Mouse (Mus musculus): ENCODE data around the gene Ankrd44. TPM values are rescaled to one million over a fixed set of nuclear protein-coding genes. Genes with fewer than 3 reads are reported as not detected.

Gene Ankrd44
- polyA plus RNA-seq, 1 experiment from 2014 or later = 11.4 TPM

- Histone ChIP-seq H3K27ac (ENCODE audit: low read length) (no peak overlapping the region), H3K4me2 (ENCODE audit: low read depth, low read length) (no peak overlapping the region), H3K36me3 (ENCODE audit: control insufficient read depth, insufficient read depth) (no peaks in the 10 kb centered on the region), H3K9ac (ENCODE audit: low read length) (no peak overlapping the region), H3K9me3 (replicated peaks; ENCODE audit: control insufficient read depth, low read length) (no peaks in the 10 kb centered on the region), H3K4me1 (ENCODE audit: control insufficient read depth, insufficient read depth, low read length) (peaks cover 8% of the 10 kb centered on the region), H3K4me3 (ENCODE audit: low read length) (no peak overlapping the region), H3K27me3 (ENCODE audit: control insufficient read depth, insufficient read depth, low read length) (no peaks in the 10 kb centered on the region)
- WGBS = 31% methylated on average over 5 of the region's 5 CpGs
- ATAC-seq (replicated peaks; ENCODE audit: extremely low read depth, insufficient read depth, low FRiP score) = no peak; the same call in 1 of the 2 replicates
Observed at GRCm38 (mm10) chr1:54740936-54741335, 185.3 kb downstream of the Ankrd44 start.

- WGBS = 91% methylated on average over 3 of the region's 3 CpGs
- H3K27ac ChIP-seq (ENCODE audit: low read length) = no peak overlapping the region
- ATAC-seq (replicated peaks; ENCODE audit: extremely low read depth, insufficient read depth, low FRiP score) = no peak
- H3K9me3 ChIP-seq (replicated peaks; ENCODE audit: control insufficient read depth, low read length) = no peaks in the 10 kb centered on the region
- peaks cover 8% of the 10 kb centered on the region for H3K4me1 ChIP-seq (ENCODE audit: control insufficient read depth, insufficient read depth, low read length)
- H3K4me2 ChIP-seq (ENCODE audit: low read depth, low read length) = no peak overlapping the region
- no peak overlapping the region for H3K9ac ChIP-seq (ENCODE audit: low read length)
- H3K27me3 ChIP-seq (ENCODE audit: control insufficient read depth, insufficient read depth, low read length) = no peaks in the 10 kb centered on the region
- no peak overlapping the region for H3K4me3 ChIP-seq (ENCODE audit: low read length)
- H3K36me3 ChIP-seq (ENCODE audit: control insufficient read depth, insufficient read depth) = no peaks in the 10 kb centered on the region
Observed at GRCm38 (mm10) chr1:54737472-54737871, 188.7 kb downstream of the Ankrd44 start.

DNA sequence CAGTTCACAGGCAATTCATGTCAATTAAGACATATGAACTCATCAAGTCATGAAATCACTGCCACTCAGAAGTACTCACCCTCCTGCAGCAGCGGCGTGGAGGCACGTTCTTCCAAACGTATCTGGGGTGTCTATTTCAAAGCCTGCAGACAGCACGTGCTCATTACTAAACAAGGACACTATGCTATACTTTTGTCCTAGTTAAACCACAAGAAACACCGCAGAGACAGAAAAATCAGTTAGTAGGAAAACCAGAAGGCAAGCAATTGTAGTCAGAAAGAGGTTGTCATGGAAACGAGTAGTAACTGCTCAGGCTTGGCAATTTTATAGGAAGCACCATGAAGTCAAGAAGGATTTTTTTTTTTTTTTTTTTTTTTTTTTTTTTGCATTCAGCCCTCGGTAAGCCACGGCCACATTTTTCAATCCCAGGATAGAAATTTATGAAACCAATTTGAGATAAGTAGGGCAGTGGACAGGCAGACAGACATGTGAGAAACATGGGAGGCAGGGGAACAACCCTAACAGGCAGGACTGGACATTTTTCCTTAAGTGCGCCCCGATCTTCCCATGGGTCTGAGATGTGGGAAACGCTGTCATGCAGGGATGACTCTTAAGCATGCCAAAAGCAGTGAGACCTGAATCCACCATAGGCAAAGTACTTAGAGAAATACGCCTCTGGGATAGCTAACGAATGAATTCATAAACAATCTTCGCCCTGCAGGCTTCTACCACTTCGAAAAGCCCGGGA is 191.1 kb downstream of the Ankrd44 start:
- no peak overlapping the region for H3K4me3 ChIP-seq (ENCODE audit: low read length)
- no peaks in the 10 kb centered on the region for H3K27me3 ChIP-seq (ENCODE audit: control insufficient read depth, insufficient read depth, low read length)
- H3K4me2 ChIP-seq (ENCODE audit: low read depth, low read length) = no peak overlapping the region
- no peaks in the 10 kb centered on the region for H3K4me1 ChIP-seq (ENCODE audit: control insufficient read depth, insufficient read depth, low read length)
- H3K9ac ChIP-seq (ENCODE audit: low read length) = no peak overlapping the region
- no peak overlapping the region for H3K27ac ChIP-seq (ENCODE audit: low read length)
- ATAC-seq (replicated peaks; ENCODE audit: extremely low read depth, insufficient read depth, low FRiP score) = no peak
- H3K9me3 ChIP-seq (replicated peaks; ENCODE audit: control insufficient read depth, low read length) = no peaks in the 10 kb centered on the region
- no peaks in the 10 kb centered on the region for H3K36me3 ChIP-seq (ENCODE audit: control insufficient read depth, insufficient read depth)
- 74% methylated on average over 17 of the region's 17 CpGs for WGBS

DNA sequence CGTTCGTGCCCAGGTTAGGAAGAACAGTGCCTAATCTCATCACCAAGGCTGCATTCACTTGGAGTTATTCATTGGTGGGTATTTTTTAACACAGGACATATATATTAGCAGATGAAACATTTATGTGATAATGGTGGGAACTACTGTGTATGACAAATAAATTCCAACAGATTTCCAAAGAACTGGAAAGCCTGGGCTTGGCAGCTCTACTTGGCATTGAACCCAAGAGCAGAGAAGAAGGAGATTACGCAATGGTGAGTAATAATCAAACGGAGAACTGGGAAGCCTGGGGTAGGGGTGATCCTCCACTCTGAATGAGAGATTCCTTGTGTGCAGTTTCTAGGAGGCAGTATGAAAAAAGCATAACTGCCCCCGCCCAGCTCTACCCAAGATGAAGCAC is 196.9 kb downstream of the Ankrd44 start:
- H3K4me3 ChIP-seq (ENCODE audit: low read length) = no peak overlapping the region
- no peaks in the 10 kb centered on the region for H3K27me3 ChIP-seq (ENCODE audit: control insufficient read depth, insufficient read depth, low read length)
- H3K9me3 ChIP-seq (replicated peaks; ENCODE audit: control insufficient read depth, low read length) = no peaks in the 10 kb centered on the region
- H3K9ac ChIP-seq (ENCODE audit: low read length) = no peak overlapping the region
- H3K27ac ChIP-seq (ENCODE audit: low read length) = no peak overlapping the region
- H3K4me1 ChIP-seq (ENCODE audit: control insufficient read depth, insufficient read depth, low read length) = no peaks in the 10 kb centered on the region
- 0 out of 2 replicates have a peak, but pooled peaks cover 3% of the 10 kb centered on the region for H3K36me3 ChIP-seq (ENCODE audit: control insufficient read depth, insufficient read depth)
- WGBS = 79% methylated on average over 5 of the region's 5 CpGs
- no peak for ATAC-seq (replicated peaks; ENCODE audit: extremely low read depth, insufficient read depth, low FRiP score)
- no peak overlapping the region for H3K4me2 ChIP-seq (ENCODE audit: low read depth, low read length)

GRCm38 (mm10) chr1:54726555-54726954 is 199.6 kb downstream of the Ankrd44 start:
- Histone ChIP-seq H3K4me1 (ENCODE audit: control insufficient read depth, insufficient read depth, low read length) (no peaks in the 10 kb centered on the region), H3K9me3 (replicated peaks; ENCODE audit: control insufficient read depth, low read length) (no peaks in the 10 kb centered on the region), H3K27ac (ENCODE audit: low read length) (no peak overlapping the region), H3K4me3 (ENCODE audit: low read length) (no peak overlapping the region), H3K27me3 (ENCODE audit: control insufficient read depth, insufficient read depth, low read length) (no peaks in the 10 kb centered on the region), H3K9ac (ENCODE audit: low read length) (no peak overlapping the region), H3K4me2 (ENCODE audit: low read depth, low read length) (no peak overlapping the region), H3K36me3 (ENCODE audit: control insufficient read depth, insufficient read depth) (0 out of 2 replicates have a peak, but pooled peaks cover 4% of the 10 kb centered on the region)
- WGBS = 69% methylated on average over 2 of the region's 2 CpGs
- no peak for ATAC-seq (replicated peaks; ENCODE audit: extremely low read depth, insufficient read depth, low FRiP score)

GRCm38 (mm10) chr1:54716921-54717320 is 209.3 kb downstream of the Ankrd44 start:
- H3K4me2 ChIP-seq (ENCODE audit: low read depth, low read length) = no peak overlapping the region
- peaks cover 6% of the 10 kb centered on the region; the same call in 1 of the 2 replicates for H3K36me3 ChIP-seq (ENCODE audit: control insufficient read depth, insufficient read depth)
- H3K27ac ChIP-seq (ENCODE audit: low read length) = no peak overlapping the region
- ATAC-seq (replicated peaks; ENCODE audit: extremely low read depth, insufficient read depth, low FRiP score) = no peak
- H3K4me1 ChIP-seq (ENCODE audit: control insufficient read depth, insufficient read depth, low read length) = peaks cover 15% of the 10 kb centered on the region
- H3K9ac ChIP-seq (ENCODE audit: low read length) = no peak overlapping the region
- peaks cover 5% of the 10 kb centered on the region for H3K9me3 ChIP-seq (replicated peaks; ENCODE audit: control insufficient read depth, low read length)
- no peak overlapping the region for H3K4me3 ChIP-seq (ENCODE audit: low read length)
- 88% methylated on average over 6 of the region's 6 CpGs for WGBS
- no peaks in the 10 kb centered on the region for H3K27me3 ChIP-seq (ENCODE audit: control insufficient read depth, insufficient read depth, low read length)

GRCm38 (mm10) chr1:54715061-54715760 is 211.0 kb downstream of the Ankrd44 start:
- Histone ChIP-seq H3K36me3 (ENCODE audit: control insufficient read depth, insufficient read depth) (peaks cover 9% of the 10 kb centered on the region; the same call in 1 of the 2 replicates), H3K27ac (ENCODE audit: low read length) (peak overlapping the region; percentile 58), H3K4me2 (ENCODE audit: low read depth, low read length) (no peak overlapping the region), H3K9ac (ENCODE audit: low read length) (no peak overlapping the region), H3K4me3 (ENCODE audit: low read length) (no peak overlapping the region), H3K9me3 (replicated peaks; ENCODE audit: control insufficient read depth, low read length) (peaks cover 5% of the 10 kb centered on the region), H3K27me3 (ENCODE audit: control insufficient read depth, insufficient read depth, low read length) (no peaks in the 10 kb centered on the region), H3K4me1 (ENCODE audit: control insufficient read depth, insufficient read depth, low read length) (peaks cover 25% of the 10 kb centered on the region)
- no peak for ATAC-seq (replicated peaks; ENCODE audit: extremely low read depth, insufficient read depth, low FRiP score)
- WGBS = 51% methylated on average over 8 of the region's 8 CpGs

DNA sequence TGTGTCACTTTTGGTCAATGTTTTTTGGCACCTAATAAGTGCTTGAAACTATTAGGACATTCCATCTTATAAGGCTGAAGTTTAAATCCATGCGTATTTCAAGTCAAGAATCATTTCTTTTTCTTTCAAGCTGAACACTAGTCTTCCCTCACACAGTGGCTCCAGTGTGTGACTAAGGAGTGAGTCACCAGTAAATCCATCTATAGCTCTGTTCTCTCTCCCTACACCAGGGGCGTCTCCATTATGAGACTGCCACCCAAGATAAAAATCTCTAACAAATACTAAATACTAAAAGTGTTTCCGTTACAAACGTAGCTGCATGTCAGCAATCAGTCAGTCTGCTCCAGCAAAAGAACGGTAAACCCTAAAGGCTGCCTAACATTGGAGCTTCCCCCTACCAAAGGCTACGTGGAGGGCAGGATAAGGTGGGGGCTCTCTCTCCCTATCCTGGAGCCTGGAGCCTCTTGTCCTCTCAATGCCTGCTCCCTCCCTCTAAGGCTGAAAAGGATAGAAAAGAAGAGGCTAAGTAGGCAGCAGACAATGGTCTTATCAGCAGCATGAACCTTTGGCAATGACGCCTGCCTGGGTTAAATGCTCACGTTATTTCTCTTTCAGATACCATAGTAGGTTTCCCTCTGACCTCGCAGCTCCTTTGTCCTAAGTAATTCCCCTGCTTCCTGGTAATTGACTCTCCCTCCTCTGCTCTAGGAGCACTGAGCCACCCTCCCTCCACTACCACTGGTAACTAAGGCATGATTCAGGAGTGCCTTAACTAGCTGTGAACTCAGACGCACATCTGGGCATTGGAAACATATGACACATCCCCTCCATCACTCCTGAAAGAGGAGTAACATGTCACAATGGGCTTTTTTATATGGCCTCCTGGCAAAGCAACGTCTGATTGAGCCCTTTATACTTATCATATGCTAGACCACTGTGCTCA is 212.7 kb downstream of the Ankrd44 start:
- H3K9ac ChIP-seq (ENCODE audit: low read length) = no peak overlapping the region
- H3K36me3 ChIP-seq (ENCODE audit: control insufficient read depth, insufficient read depth) = peaks cover 9% of the 10 kb centered on the region; the same call in 1 of the 2 replicates
- H3K4me1 ChIP-seq (ENCODE audit: control insufficient read depth, insufficient read depth, low read length) = peaks cover 28% of the 10 kb centered on the region
- H3K4me3 ChIP-seq (ENCODE audit: low read length) = no peak overlapping the region
- WGBS = 39% methylated on average over 11 of the region's 11 CpGs
- no peak for ATAC-seq (replicated peaks; ENCODE audit: extremely low read depth, insufficient read depth, low FRiP score)
- peaks cover 5% of the 10 kb centered on the region for H3K9me3 ChIP-seq (replicated peaks; ENCODE audit: control insufficient read depth, low read length)
- H3K27ac ChIP-seq (ENCODE audit: low read length) = no peak overlapping the region
- H3K4me2 ChIP-seq (ENCODE audit: low read depth, low read length) = no peak overlapping the region
- H3K27me3 ChIP-seq (ENCODE audit: control insufficient read depth, insufficient read depth, low read length) = no peaks in the 10 kb centered on the region

Data from heart, embryonic 16.5 days (tissue).